Mouse (Mus musculus): ENCODE data around the gene Ppp1r10.
A peak's percentile ranks its signal among the peaks of the same experiment; 100 is the strongest.

GRCm38 (mm10) chr17:35920862-35921562, 4.8 kb downstream of the Ppp1r10 start:
- TF ChIP-seq POLR2A (IDR thresholded peaks at IDR 0.05; ENCODE audit: extremely low read depth, insufficient read depth, low read length) (0 out of 2 replicates have a peak, but pooled peaks have one; percentile 11), CTCF (IDR thresholded peaks at IDR 0.05; ENCODE audit: extremely low read depth, insufficient read depth, low read length) (peak; percentile 40; the same call in 1 of the 2 replicates)
